Mouse (Mus musculus): ENCODE data around the gene Emg1. TPM values are rescaled to one million over a fixed set of nuclear protein-coding genes. Genes with fewer than 3 reads are reported as not detected.

Gene Emg1
- total RNA-seq, 2 experiments from 2014 or later: 58.0 to 58.7 TPM

DNA sequence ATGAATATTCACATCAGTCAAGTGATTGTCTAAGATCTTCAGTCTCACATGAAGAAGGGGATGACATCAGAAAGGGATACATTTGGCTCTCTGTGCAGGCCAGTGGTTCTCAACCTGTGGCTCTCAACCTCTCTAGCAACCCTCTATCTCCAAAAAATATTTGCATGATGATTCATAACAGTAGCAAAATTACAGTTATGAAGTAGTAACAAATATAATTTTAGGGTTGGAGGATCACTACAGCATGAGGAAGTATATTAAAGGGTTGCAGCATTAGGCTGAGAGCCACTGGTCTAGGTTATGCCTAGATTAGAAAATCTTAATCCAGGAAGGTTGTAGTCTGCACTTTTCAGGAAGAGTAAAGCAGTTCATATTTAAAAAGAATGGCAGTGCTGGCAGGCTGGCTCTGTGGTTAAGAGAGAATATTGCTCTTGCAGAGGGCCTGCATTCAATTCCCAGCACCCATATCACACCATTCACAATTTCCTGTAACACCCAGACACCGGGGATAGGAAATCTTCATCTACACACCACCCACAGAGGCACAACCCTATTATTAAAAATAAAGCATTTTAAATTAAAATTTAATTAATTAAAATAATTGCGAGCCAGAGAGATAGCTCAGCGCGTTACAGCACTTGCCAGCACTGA is 50.7 kb downstream of the Emg1 start:
- Histone ChIP-seq H3K27ac (no peak overlapping the region), H3K4me3 (no peak overlapping the region)
- DNase-seq (ENCODE audit: low spot score in 2 of 2): no peak
- TF ChIP-seq CTCF (conservative IDR thresholded peaks at IDR 0.05): no peak

- no peak for DNase-seq (ENCODE audit: low spot score in 2 of 2)
- H3K4me3 ChIP-seq: no peak overlapping the region
- no peak overlapping the region for H3K27ac ChIP-seq
- no peak for TF ChIP-seq CTCF (conservative IDR thresholded peaks at IDR 0.05)
These were observed 53.9 kb downstream of the Emg1 start for GRCm38 (mm10) chr6:124658067-124658466.

- Histone ChIP-seq H3K27ac (no peak overlapping the region), H3K4me3 (no peak overlapping the region)
- no peak for DNase-seq (ENCODE audit: low spot score in 2 of 2)
- TF ChIP-seq CTCF (conservative IDR thresholded peaks at IDR 0.05): no peak
These were observed 56.1 kb downstream of the Emg1 start for GRCm38 (mm10) chr6:124655893-124656292.

Small RNA genes within 50 kb of the gene (microRNA-seq; reads per million reads assigned to microRNA genes)
- gene Mir141 (3.1 to 3.2 reads per million in 2 experiments), gene Mir200c (29.6 to 45.0 reads per million in 2 experiments)

Other genes with a start within 250 kb of the Emg1 start
- gene Clstn3, start 247.4 kb downstream of the Emg1 start, total RNA-seq (2021): 100 to 1,000 TPM; 265 to 268 TPM
- gene C1rl, start 219.1 kb downstream of the Emg1 start, total RNA-seq (2021): under 1 TPM; 0.27 to 0.28 TPM
- gene C1ra, start 199.8 kb downstream of the Emg1 start, total RNA-seq (2021): under 1 TPM; 0.72 to 0.86 TPM
- 1 to 10 TPM in 1 of 2 experiments, under 1 TPM in 1; 0.79 to 1.2 TPM for gene C1s1, start 169.8 kb downstream of the Emg1 start, total RNA-seq (2021)
- gene C1rb, start 141.9 kb downstream of the Emg1 start, total RNA-seq (2021): not detected
- gene C1s2, start 76.1 kb downstream of the Emg1 start, total RNA-seq (2021): under 1 TPM; 0.26 to 0.52 TPM
- gene Lpcat3, start 49.2 kb downstream of the Emg1 start, total RNA-seq (2021): 10 to 100 TPM; 31.0 to 32.6 TPM
- gene Phb2, start 158 bp upstream of the Emg1 start, total RNA-seq (2021): 100 to 1,000 TPM; 121 to 124 TPM
- gene Ptpn6, start 26.5 kb upstream of the Emg1 start, total RNA-seq (2021): 1 to 10 TPM; 5.5 to 6.6 TPM
- 100 to 1,000 TPM; 295 to 339 TPM for gene Grcc10, start 29.2 kb upstream of the Emg1 start, total RNA-seq (2021)
- gene Gm45234, start 43.8 kb upstream of the Emg1 start, total RNA-seq (2021): not detected
- gene Atn1, start 44.3 kb upstream of the Emg1 start, total RNA-seq (2021): 100 to 1,000 TPM; 159 to 164 TPM
- 1,000 to 10,000 TPM in 1 of 2 experiments, 100 to 1,000 TPM in 1; 981 to 1,025 TPM for gene Eno2, start 57.5 kb upstream of the Emg1 start, total RNA-seq (2021)
- gene Lrrc23, start 67.5 kb upstream of the Emg1 start, total RNA-seq (2021): 1 to 10 TPM; 1.4 to 1.6 TPM
- gene Spsb2, start 96.5 kb upstream of the Emg1 start, total RNA-seq (2021): 1 to 10 TPM; 3.4 to 4.6 TPM
- gene Tpi1, start 102.1 kb upstream of the Emg1 start, total RNA-seq (2021): 100 to 1,000 TPM; 713 to 768 TPM
- 100 to 1,000 TPM; 185 to 198 TPM for gene Usp5, start 117.3 kb upstream of the Emg1 start, total RNA-seq (2021)
- gene Cdca3, start 117.4 kb upstream of the Emg1 start, total RNA-seq (2021): 1 to 10 TPM in 1 of 2 experiments, under 1 TPM in 1; 0.47 to 1.3 TPM
- under 1 TPM in 1 of 2 experiments, not detected in 1; 0.20 TPM for gene Gnb3, start 128.1 kb upstream of the Emg1 start, total RNA-seq (2021)
- 10 to 100 TPM; 33.7 to 36.7 TPM for gene P3h3, start 145.6 kb upstream of the Emg1 start, total RNA-seq (2021)
- 100 to 1,000 TPM; 181 to 199 TPM for gene Gpr162, start 151.8 kb upstream of the Emg1 start, total RNA-seq (2021)
- under 1 TPM; 0.18 to 0.47 TPM for gene Cd4, start 176.0 kb upstream of the Emg1 start, total RNA-seq (2021)
- gene Lag3, start 199.5 kb upstream of the Emg1 start, total RNA-seq (2021): 1 to 10 TPM; 1.3 to 1.7 TPM
- 1,000 to 10,000 TPM in 1 of 2 experiments, 100 to 1,000 TPM in 1; 991 to 1,057 TPM for gene Ptms, start 207.9 kb upstream of the Emg1 start, total RNA-seq (2021)
- gene Mlf2, start 219.2 kb upstream of the Emg1 start, total RNA-seq (2021): 100 to 1,000 TPM; 627 to 642 TPM